Mouse (Mus musculus) heart, embryonic 13.5 days (tissue): ENCODE measurements around the gene Arhgef39. TPM values are rescaled to one million over a fixed set of nuclear protein-coding genes. Genes with fewer than 3 reads are reported as not detected.
A peak's percentile ranks its signal among the peaks of the same experiment; 100 is the strongest.

Source experiments
- ATAC-seq: fragments of 200-750 bp; cut with Nextera tagmentation; 2 replicates; pipeline ENCODE4 v1.8.0; 2017; ENCODE audit warnings: moderate TSS enrichment; ENCODE audit not compliant: insufficient number of reproducible peaks, low FRiP score, low TSS enrichment; ENCODE audit errors: extremely low read depth
- H3K27ac ChIP-seq: fragments of 300-500 bp; sonication (generic); replicated peaks from 2 replicates; pipeline ENCODE4 v1.5.1; 2015; ENCODE audit warnings: moderate library complexity, mild to moderate bottlenecking, inconsistent platforms
- H3K27me3 ChIP-seq: fragments of 300-500 bp; sonication (generic); replicated peaks from 2 replicates; pipeline ENCODE4 v1.6.1; 2015; ENCODE audit warnings: mild to moderate bottlenecking, inconsistent platforms
- H3K36me3 ChIP-seq: fragments of 300-500 bp; sonication (generic); 2 replicates; pipeline ENCODE4 v1.6.1; 2015; ENCODE audit warnings: mild to moderate bottlenecking, inconsistent platforms
- H3K4me1 ChIP-seq: fragments of 300-500 bp; sonication (generic); 2 replicates; pipeline ENCODE4 v1.6.1; 2015; ENCODE audit warnings: inconsistent platforms
- H3K4me2 ChIP-seq: fragments of 300-500 bp; sonication (generic); 2 replicates; pipeline ENCODE4 v1.6.1; 2015; ENCODE audit warnings: inconsistent platforms, mild to moderate bottlenecking, moderate library complexity
- H3K4me3 ChIP-seq: fragments of 300-500 bp; sonication (generic); 2 replicates; pipeline ENCODE4 v1.5.1; 2015; ENCODE audit warnings: moderate library complexity, mild to moderate bottlenecking, inconsistent platforms
- H3K9ac ChIP-seq: fragments of 300-500 bp; sonication (generic); 2 replicates; pipeline ENCODE4 v1.6.1; 2015; ENCODE audit warnings: inconsistent platforms, mild to moderate bottlenecking, moderate library complexity
- H3K9me3 ChIP-seq: fragments of 300-500 bp; sonication (generic); 2 replicates; pipeline ENCODE4 v1.6.1; 2016; ENCODE audit warnings: inconsistent platforms
- WGBS: fragments of 180-500 bp; shearing (Covaris S2); methylation state at CpG from one replicate; pipeline ENCODE4 v1.1.7; 2015; ENCODE audit warnings: mixed read lengths; 5-methylcytosine and 5-hydroxymethylcytosine counted together
- polyA plus RNA-seq: library from polyadenylated mRNA; unstranded; fragments of >200 nt; fragmentation: Nextera tagmentation; extraction: Ambion mirVana; gene quantifications from 2 replicates; pipeline ENCODE4 v1.2.1, GENCODE M21; 2015

Arhgef39 gene
- polyA plus RNA-seq, 1 experiment from 2014 or later, result 32.0 TPM

- ATAC-seq, result no peak
Observed at GRCm38 (mm10) chr4:43507938-43508665, 8.6 kb upstream of the Arhgef39 start.

GRCm38 (mm10) chr4:43506536-43507185, 7.2 kb upstream of the Arhgef39 start, which contains the start of gene Car9:
Gene Car9, plus strand, starts transcription at chr4:43506966.
- no peaks in the 10 kb centered on the region for H3K9me3 ChIP-seq
- peaks cover 21% of the 10 kb centered on the region for H3K4me1 ChIP-seq
- H3K9ac ChIP-seq, result peak within 1 kb of the TSS; percentile 84
- H3K4me3 ChIP-seq, result peak within 1 kb of the TSS; percentile 58
- no peak for ATAC-seq
- H3K4me2 ChIP-seq, result peak within 1 kb of the TSS; percentile 88
- H3K27me3 ChIP-seq, result peaks cover 11% of the 10 kb centered on the region; the same call in 1 of the 2 replicates
- WGBS, result 57% methylated on average over 9 of the region's 9 CpGs
- no peaks in the 10 kb centered on the region for H3K36me3 ChIP-seq
- no peak within 1 kb of the TSS for H3K27ac ChIP-seq

More at GRCm38 (mm10) chr4:43507938-43508665, 8.6 kb upstream of the Arhgef39 start:
- peaks cover 11% of the 10 kb centered on the region; the same call in 1 of the 2 replicates for H3K27me3 ChIP-seq
- H3K4me2 ChIP-seq, result peak overlapping the region; percentile 88
- peak overlapping the region; percentile 55; the same call in 1 of the 2 replicates for H3K27ac ChIP-seq
- H3K4me3 ChIP-seq, result peak overlapping the region; percentile 58
- no peaks in the 10 kb centered on the region for H3K9me3 ChIP-seq
- 4% methylated on average over 22 of the region's 22 CpGs for WGBS
- no peaks in the 10 kb centered on the region for H3K36me3 ChIP-seq
- H3K9ac ChIP-seq, result peak overlapping the region; percentile 84
- H3K4me1 ChIP-seq, result peaks cover 32% of the 10 kb centered on the region

- Histone ChIP-seq H3K36me3 (no peaks in the 10 kb centered on the region), H3K27me3 (peaks cover 11% of the 10 kb centered on the region; the same call in 1 of the 2 replicates), H3K4me1 (peaks cover 18% of the 10 kb centered on the region), H3K4me2 (no peak overlapping the region), H3K4me3 (no peak overlapping the region), H3K9ac (no peak overlapping the region), H3K27ac (no peak overlapping the region), H3K9me3 (no peaks in the 10 kb centered on the region)
- no peak for ATAC-seq
- WGBS, result 83% methylated on average over 8 of the region's 8 CpGs
Observed at GRCm38 (mm10) chr4:43506074-43506473, 6.6 kb upstream of the Arhgef39 start.

- Histone ChIP-seq H3K4me1 (peaks cover 20% of the 10 kb centered on the region), H3K4me3 (no peak overlapping the region), H3K9me3 (no peaks in the 10 kb centered on the region), H3K4me2 (no peak overlapping the region), H3K27ac (no peak overlapping the region), H3K27me3 (peaks cover 11% of the 10 kb centered on the region; the same call in 1 of the 2 replicates), H3K9ac (no peak overlapping the region), H3K36me3 (no peaks in the 10 kb centered on the region)
- WGBS, result 68% methylated on average over 4 of the region's 4 CpGs
- ATAC-seq, result no peak
Observed at GRCm38 (mm10) chr4:43504269-43504668, 4.8 kb upstream of the Arhgef39 start.

- WGBS, result 73% methylated on average over 6 of the region's 6 CpGs
- Histone ChIP-seq H3K4me3 (no peak overlapping the region), H3K27ac (no peak overlapping the region), H3K4me2 (no peak overlapping the region), H3K9ac (no peak overlapping the region), H3K27me3 (peaks cover 11% of the 10 kb centered on the region; the same call in 1 of the 2 replicates), H3K4me1 (peaks cover 19% of the 10 kb centered on the region), H3K36me3 (no peaks in the 10 kb centered on the region), H3K9me3 (no peaks in the 10 kb centered on the region)
- no peak for ATAC-seq
Observed at GRCm38 (mm10) chr4:43503506-43503905, 4.0 kb upstream of the Arhgef39 start.

GRCm38 (mm10) chr4:43503041-43503440, 3.5 kb upstream of the Arhgef39 start:
- Histone ChIP-seq H3K4me1 (peaks cover 21% of the 10 kb centered on the region), H3K4me3 (no peak overlapping the region)
- 64% methylated on average over 2 of the region's 2 CpGs for WGBS

GRCm38 (mm10) chr4:43498983-43499382, 512 bp downstream of the Arhgef39 start:
- WGBS, result 12% methylated on average over 8 of the region's 8 CpGs

More at GRCm38 (mm10) chr4:43503041-43503440, 3.5 kb upstream of the Arhgef39 start:
- no peak overlapping the region for H3K27ac ChIP-seq
- no peaks in the 10 kb centered on the region for H3K9me3 ChIP-seq
- H3K36me3 ChIP-seq, result no peaks in the 10 kb centered on the region
- peaks cover 11% of the 10 kb centered on the region; the same call in 1 of the 2 replicates for H3K27me3 ChIP-seq
- no peak overlapping the region for H3K4me2 ChIP-seq
- ATAC-seq, result no peak
- H3K9ac ChIP-seq, result no peak overlapping the region

GRCm38 (mm10) chr4:43497946-43498345, 1.5 kb downstream of the Arhgef39 start:
- no peak overlapping the region for H3K27ac ChIP-seq
- peak overlapping the region; percentile 66 for H3K4me3 ChIP-seq
- H3K9me3 ChIP-seq, result no peaks in the 10 kb centered on the region
- no peaks in the 10 kb centered on the region for H3K27me3 ChIP-seq
- H3K9ac ChIP-seq, result peak overlapping the region; percentile 84
- peaks cover 58% of the 10 kb centered on the region for H3K4me1 ChIP-seq
- whole genome bisulfite sequencing, result 52% methylated on average over 4 of the region's 4 CpGs
- peak overlapping the region; percentile 80 for H3K4me2 ChIP-seq
- H3K36me3 ChIP-seq, result peaks cover 24% of the 10 kb centered on the region
- ATAC-seq, result no peak

More at GRCm38 (mm10) chr4:43498983-43499382, 512 bp downstream of the Arhgef39 start:
- no peak for ATAC-seq
- H3K27me3 ChIP-seq, result no peaks in the 10 kb centered on the region
- H3K4me1 ChIP-seq, result peaks cover 56% of the 10 kb centered on the region
- H3K9ac ChIP-seq, result peak overlapping the region; percentile 84
- H3K4me2 ChIP-seq, result peak overlapping the region; percentile 80
- peak overlapping the region; percentile 66 for H3K4me3 ChIP-seq
- H3K36me3 ChIP-seq, result peaks cover 24% of the 10 kb centered on the region
- no peaks in the 10 kb centered on the region for H3K9me3 ChIP-seq
- peak overlapping the region; percentile 66; the same call in 1 of the 2 replicates for H3K27ac ChIP-seq

GRCm38 (mm10) chr4:43497405-43497804, 2.1 kb downstream of the Arhgef39 start:
- H3K9me3 ChIP-seq, result no peaks in the 10 kb centered on the region
- peak overlapping the region; percentile 66 for H3K4me3 ChIP-seq
- H3K4me2 ChIP-seq, result peak overlapping the region; percentile 80
- peak overlapping the region; percentile 84 for H3K9ac ChIP-seq
- WGBS, result 84% methylated on average over 8 of the region's 8 CpGs
- no peak for ATAC-seq
- H3K27me3 ChIP-seq, result no peaks in the 10 kb centered on the region
- peaks cover 24% of the 10 kb centered on the region for H3K36me3 ChIP-seq
- peaks cover 58% of the 10 kb centered on the region for H3K4me1 ChIP-seq
- H3K27ac ChIP-seq, result no peak overlapping the region

- 30% methylated on average over 6 of the region's 6 CpGs for WGBS
Observed at GRCm38 (mm10) chr4:43496587-43496986, 2.9 kb downstream of the Arhgef39 start.

GRCm38 (mm10) chr4:43493846-43494240, 5.7 kb downstream of the Arhgef39 start:
- WGBS, result 2% methylated on average over 9 of the region's 9 CpGs

More at GRCm38 (mm10) chr4:43496587-43496986, 2.9 kb downstream of the Arhgef39 start:
- no peak overlapping the region for H3K4me2 ChIP-seq
- no peak overlapping the region for H3K4me3 ChIP-seq
- H3K36me3 ChIP-seq, result peaks cover 24% of the 10 kb centered on the region
- H3K9me3 ChIP-seq, result no peaks in the 10 kb centered on the region
- peak overlapping the region; percentile 42; the same call in 1 of the 2 replicates for H3K9ac ChIP-seq
- ATAC-seq, result no peak
- H3K27me3 ChIP-seq, result no peaks in the 10 kb centered on the region
- H3K4me1 ChIP-seq, result peaks cover 58% of the 10 kb centered on the region
- H3K27ac ChIP-seq, result no peak overlapping the region

More at GRCm38 (mm10) chr4:43493846-43494240, 5.7 kb downstream of the Arhgef39 start:
- peaks cover 51% of the 10 kb centered on the region for H3K4me1 ChIP-seq
- no peak for ATAC-seq
- no peaks in the 10 kb centered on the region; the same call in 1 of the 2 replicates for H3K9me3 ChIP-seq
- H3K4me3 ChIP-seq, result peak overlapping the region; percentile 86
- H3K27ac ChIP-seq, result peak overlapping the region; percentile 94
- H3K36me3 ChIP-seq, result peaks cover 24% of the 10 kb centered on the region
- H3K9ac ChIP-seq, result peak overlapping the region; percentile 93
- H3K27me3 ChIP-seq, result no peaks in the 10 kb centered on the region
- peak overlapping the region; percentile 78 for H3K4me2 ChIP-seq
